Mouse (Mus musculus) cerebellum, adult 2 months (tissue): ENCODE measurements around the gene Kcnj14.

ENCODE experiments used
- CTCF ChIP-seq: fragments of 200-500 bp; IDR thresholded peaks from 2 replicates; pipeline ENCODE4 v1.5.1; 2011; ENCODE audit warnings: low read depth, mild to moderate bottlenecking, control low read depth, low read length, moderate library complexity, borderline replicate concordance; ENCODE audit not compliant: insufficient read depth
- POLR2A ChIP-seq: fragments of 200-500 bp; IDR thresholded peaks from 2 replicates; pipeline ENCODE4 v1.6.1; 2011; ENCODE audit warnings: low read length, control low read depth, borderline replicate concordance; ENCODE audit not compliant: insufficient read depth

GRCm38 (mm10) chr7:45864435-45864834 is 39.9 kb upstream of the Kcnj14 start:
- TF ChIP-seq CTCF = no peak
- TF ChIP-seq POLR2A = no peak
